Mouse (Mus musculus): ENCODE data around the gene P3h1. TPM values are rescaled to one million over a fixed set of nuclear protein-coding genes. Genes with fewer than 3 reads are reported as not detected.

The P3h1 gene
- polyA plus RNA-seq, 1 experiment = 39.1 TPM

DNA sequence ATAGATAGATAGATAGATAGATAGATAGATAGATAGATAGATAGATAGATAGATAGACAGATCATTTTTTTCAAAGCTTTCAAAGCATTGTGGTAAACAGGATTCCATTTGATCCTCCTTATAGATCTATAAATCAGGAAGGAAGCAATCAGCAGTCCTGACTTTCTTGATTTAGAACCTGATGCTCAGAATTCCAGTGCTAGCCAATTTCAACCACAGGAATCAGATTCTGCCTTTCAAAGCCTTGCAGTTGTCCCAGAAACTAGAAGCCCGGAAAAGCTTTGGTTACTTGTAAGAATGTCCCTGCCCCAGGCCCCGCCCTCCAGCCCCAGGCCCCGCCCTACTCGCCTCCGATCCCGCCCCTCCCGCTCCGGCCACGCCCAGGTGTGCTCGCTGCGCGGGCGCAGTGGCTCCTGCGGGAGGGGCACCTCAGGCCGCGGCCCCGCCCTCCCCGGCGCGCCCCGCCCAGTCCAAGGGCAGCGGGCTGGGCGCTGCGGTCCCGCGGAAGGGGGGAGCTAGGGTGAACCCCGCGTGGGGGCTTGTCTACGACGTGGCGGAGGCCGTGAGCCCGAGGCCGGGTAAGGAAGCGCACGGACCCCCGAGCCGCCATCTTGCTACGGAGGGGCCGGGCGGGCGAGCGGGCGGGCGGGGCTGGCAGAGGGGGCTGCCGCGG is 37.7 kb upstream of the P3h1 start, which contains the start of gene Svbp:
Gene Svbp (plus strand): TSS at position 398 of the 673 bp plus-strand sequence.
- Histone ChIP-seq H3K9me3 (no peaks in the 10 kb centered on the region), H3K4me3 (replicated peaks) (peak within 1 kb of the TSS; percentile 93), H3K36me3 (replicated peaks; ENCODE audit: low read length) (peaks cover 8% of the 10 kb centered on the region), H3K27me3 (replicated peaks) (peaks cover 17% of the 10 kb centered on the region), H3K4me1 (peaks cover 26% of the 10 kb centered on the region)
- no peak for TF ChIP-seq FLI1 (IDR thresholded peaks at IDR 0.05; ENCODE audit: low read length)
- TF ChIP-seq GATA1 (IDR thresholded peaks at IDR 0.05; ENCODE audit: borderline replicate concordance, low read length) = no peak

DNA sequence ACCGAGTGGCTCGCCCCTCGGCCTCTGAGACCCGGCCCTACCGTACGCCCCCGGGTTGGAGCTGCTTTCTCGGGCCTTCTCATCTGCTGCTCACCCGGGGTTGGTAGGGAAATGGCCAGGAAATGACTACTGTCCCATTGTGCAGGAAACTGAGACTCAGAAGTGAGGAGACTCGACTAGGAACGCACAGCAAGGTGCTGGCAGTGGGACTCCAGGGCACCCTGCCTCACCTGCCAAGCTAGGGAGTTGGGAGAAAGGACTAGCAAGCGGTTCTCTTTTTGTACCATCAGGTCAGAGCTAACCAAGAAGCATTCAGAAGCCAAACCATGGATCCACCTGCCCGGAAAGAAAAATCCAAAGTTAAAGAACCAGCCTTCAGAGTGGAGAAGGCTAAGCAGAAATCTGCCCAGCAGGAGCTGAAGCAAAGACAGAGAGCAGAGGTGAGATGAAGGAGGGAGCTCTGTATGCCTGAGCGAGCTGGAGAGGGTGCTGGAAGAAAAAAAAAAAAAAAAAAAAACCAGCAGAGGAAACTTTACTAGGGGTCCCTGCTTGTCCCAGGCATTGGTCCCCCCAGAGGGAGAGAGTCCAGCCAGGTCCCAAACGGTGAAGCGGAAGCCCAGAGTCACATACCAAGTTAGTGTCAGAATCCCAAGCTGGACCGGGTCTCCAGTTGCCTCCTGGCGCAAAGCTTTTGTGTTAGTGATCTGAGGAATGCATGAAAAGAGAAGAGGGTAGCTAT is 37.0 kb upstream of the P3h1 start:
- Histone ChIP-seq H3K9me3 (no peaks in the 10 kb centered on the region), H3K36me3 (replicated peaks; ENCODE audit: low read length) (peaks cover 10% of the 10 kb centered on the region), H3K27me3 (replicated peaks) (peaks cover 19% of the 10 kb centered on the region), H3K4me3 (replicated peaks) (peak overlapping the region; percentile 93), H3K4me1 (peaks cover 26% of the 10 kb centered on the region)
- TF ChIP-seq FLI1 (IDR thresholded peaks at IDR 0.05; ENCODE audit: low read length) = no peak
- TF ChIP-seq GATA1 (IDR thresholded peaks at IDR 0.05; ENCODE audit: borderline replicate concordance, low read length) = no peak

DNA sequence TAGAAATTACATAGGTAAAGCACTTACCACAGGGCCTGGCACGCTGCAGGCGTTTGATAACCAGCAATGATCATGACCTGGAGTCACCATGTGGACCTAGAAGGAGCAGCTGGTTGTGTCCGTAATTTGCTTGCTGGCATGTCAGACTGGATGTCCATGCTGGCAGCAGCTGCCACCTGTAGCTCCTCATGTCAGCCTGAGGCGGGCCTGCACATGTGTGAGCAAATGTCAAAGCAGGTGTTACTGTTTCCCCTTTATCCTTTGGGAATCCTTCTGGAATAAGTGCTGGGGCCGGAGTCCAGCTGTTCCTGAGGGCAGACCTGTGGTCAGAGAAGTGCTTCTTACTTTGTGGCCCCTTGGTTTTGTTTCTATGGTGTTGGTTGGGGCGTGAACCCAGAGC is 34.6 kb upstream of the P3h1 start:
- Histone ChIP-seq H3K4me1 (peaks cover 26% of the 10 kb centered on the region), H3K36me3 (replicated peaks; ENCODE audit: low read length) (peaks cover 22% of the 10 kb centered on the region), H3K27me3 (replicated peaks) (peaks cover 18% of the 10 kb centered on the region), H3K4me3 (replicated peaks) (no peak overlapping the region), H3K9me3 (no peaks in the 10 kb centered on the region)
- TF ChIP-seq FLI1 (IDR thresholded peaks at IDR 0.05; ENCODE audit: low read length) (no peak), GATA1 (IDR thresholded peaks at IDR 0.05; ENCODE audit: borderline replicate concordance, low read length) (no peak)

DNA sequence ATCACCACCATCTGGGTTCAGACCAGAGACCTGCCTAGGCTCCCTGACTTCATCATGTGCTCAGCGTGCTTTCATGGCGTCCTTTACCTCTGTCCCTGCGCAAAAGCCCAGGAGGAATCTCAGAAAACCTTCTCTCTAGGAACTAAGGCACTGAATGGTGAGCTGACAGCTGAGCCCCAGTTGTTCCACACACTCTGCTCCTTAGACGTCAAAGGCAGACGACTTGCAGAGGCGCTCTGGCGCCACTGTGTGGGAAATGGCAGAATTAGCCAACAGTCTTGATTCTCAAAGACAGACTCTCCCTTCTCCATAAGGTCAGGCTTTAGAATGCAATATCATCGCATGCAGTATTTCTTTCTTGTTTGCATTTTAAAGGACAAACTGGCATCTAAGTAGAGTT is 28.0 kb upstream of the P3h1 start:
- H3K36me3 ChIP-seq (replicated peaks; ENCODE audit: low read length) = peaks cover 14% of the 10 kb centered on the region
- peaks cover 42% of the 10 kb centered on the region for H3K27me3 ChIP-seq (replicated peaks)
- peaks cover 5% of the 10 kb centered on the region for H3K4me1 ChIP-seq
- no peak for TF ChIP-seq FLI1 (IDR thresholded peaks at IDR 0.05; ENCODE audit: low read length)
- TF ChIP-seq GATA1 (IDR thresholded peaks at IDR 0.05; ENCODE audit: borderline replicate concordance, low read length) = no peak
- no peak overlapping the region for H3K4me3 ChIP-seq (replicated peaks)
- no peaks in the 10 kb centered on the region for H3K9me3 ChIP-seq

DNA sequence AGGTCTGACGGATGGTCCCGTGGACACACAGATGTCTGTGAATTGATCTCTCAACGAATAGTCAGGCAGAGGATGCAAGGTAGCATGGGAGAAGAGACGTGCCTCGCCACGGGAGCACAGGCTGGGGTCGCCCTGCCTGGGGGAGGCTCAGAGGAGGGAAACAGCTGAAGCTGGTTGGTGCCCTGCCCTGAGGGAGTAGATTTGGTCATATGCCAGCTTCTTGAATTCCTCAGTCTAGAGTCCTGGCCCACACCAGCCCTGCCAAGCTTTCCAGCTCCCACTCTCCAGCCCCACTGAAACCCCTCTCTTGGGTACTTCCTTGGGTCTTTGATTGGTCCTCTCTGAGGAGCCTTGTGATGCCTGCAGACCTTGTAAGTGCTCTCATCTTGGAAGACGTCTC is 16.0 kb upstream of the P3h1 start:
- Histone ChIP-seq H3K4me1 (peaks cover 8% of the 10 kb centered on the region; the same call in 1 of the 2 replicates), H3K36me3 (replicated peaks; ENCODE audit: low read length) (no peaks in the 10 kb centered on the region), H3K9me3 (peaks cover 3% of the 10 kb centered on the region; the same call in 1 of the 2 replicates), H3K27me3 (replicated peaks) (peaks cover 54% of the 10 kb centered on the region), H3K4me3 (replicated peaks) (no peak overlapping the region)
- TF ChIP-seq GATA1 (IDR thresholded peaks at IDR 0.05; ENCODE audit: borderline replicate concordance, low read length) = no peak
- TF ChIP-seq FLI1 (IDR thresholded peaks at IDR 0.05; ENCODE audit: low read length) = no peak

DNA sequence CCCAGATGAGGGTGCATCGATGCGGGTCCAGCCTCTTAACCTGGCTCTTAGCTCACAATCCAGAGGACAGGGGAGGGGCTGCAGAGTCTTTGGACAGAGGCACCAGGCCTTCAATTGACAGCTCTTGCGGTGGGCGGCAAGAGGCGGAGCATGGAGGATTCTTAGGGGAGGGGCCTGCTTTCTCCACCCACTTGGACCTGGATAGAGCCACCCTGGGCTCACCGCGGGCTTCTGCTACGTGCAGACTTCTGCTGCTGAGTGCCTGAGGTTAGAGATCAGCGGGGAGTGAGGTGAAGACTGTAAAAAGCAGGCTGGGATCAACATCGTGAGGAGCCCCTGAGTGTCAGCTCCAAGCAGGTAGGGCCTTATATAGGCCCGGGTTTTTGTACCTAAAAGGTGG is 14.5 kb upstream of the P3h1 start, which contains the start of gene Tmem269:
Gene Tmem269 (minus strand): TSS at position 49 of the 400 bp plus-strand sequence.
- Histone ChIP-seq H3K4me1 (peaks cover 15% of the 10 kb centered on the region), H3K36me3 (replicated peaks; ENCODE audit: low read length) (peaks cover 7% of the 10 kb centered on the region), H3K9me3 (no peaks in the 10 kb centered on the region), H3K27me3 (replicated peaks) (peaks cover 42% of the 10 kb centered on the region), H3K4me3 (replicated peaks) (no peak within 1 kb of the TSS)
- TF ChIP-seq GATA1 (IDR thresholded peaks at IDR 0.05; ENCODE audit: borderline replicate concordance, low read length) = no peak
- no peak for TF ChIP-seq FLI1 (IDR thresholded peaks at IDR 0.05; ENCODE audit: low read length)

DNA sequence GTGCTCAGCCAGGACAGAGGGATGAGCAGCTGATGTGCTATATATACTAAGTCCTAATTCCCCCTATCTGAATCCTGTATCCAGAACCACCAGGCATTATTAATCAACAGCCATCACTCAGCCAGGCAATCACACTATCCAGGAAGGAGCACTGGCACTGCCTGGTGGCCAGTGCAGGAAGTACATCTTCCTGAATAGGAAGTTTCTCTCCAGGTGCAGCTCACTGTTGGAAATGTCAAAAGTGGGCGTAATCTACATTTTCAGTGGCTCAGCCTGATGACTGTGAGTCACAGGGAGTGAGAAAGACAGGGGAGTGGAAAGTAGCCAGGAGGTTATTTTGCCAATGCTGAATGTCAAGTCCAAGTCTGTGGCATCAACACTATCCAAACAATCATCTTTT is 9.0 kb upstream of the P3h1 start:
- H3K9me3 ChIP-seq = no peaks in the 10 kb centered on the region
- no peak overlapping the region for H3K4me3 ChIP-seq (replicated peaks)
- TF ChIP-seq GATA1 (IDR thresholded peaks at IDR 0.05; ENCODE audit: borderline replicate concordance, low read length) = no peak
- H3K4me1 ChIP-seq = peaks cover 11% of the 10 kb centered on the region
- H3K27me3 ChIP-seq (replicated peaks) = no peaks in the 10 kb centered on the region
- H3K36me3 ChIP-seq (replicated peaks; ENCODE audit: low read length) = peaks cover 58% of the 10 kb centered on the region

DNA sequence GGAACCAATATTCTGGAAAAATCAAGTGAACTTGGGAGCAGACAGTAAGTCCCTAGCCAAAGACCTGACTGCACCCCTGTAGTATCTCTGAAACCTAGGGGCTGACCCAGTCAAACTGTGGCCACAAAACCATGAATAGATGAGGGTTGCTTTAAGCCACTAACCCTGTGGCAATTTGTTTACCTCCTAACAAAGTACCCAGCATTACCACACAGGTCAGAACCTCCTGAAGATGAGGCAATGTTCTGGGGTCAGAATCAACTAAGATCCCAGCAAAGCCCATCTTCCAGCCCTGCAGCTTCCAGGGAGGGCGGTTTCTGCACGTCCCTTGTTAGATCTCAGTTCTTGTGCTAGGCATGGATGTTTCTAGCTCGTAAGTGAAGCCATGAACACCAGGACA is 8.2 kb upstream of the P3h1 start:
- Histone ChIP-seq H3K27me3 (replicated peaks) (no peaks in the 10 kb centered on the region), H3K4me3 (replicated peaks) (no peak overlapping the region), H3K4me1 (peaks cover 11% of the 10 kb centered on the region), H3K36me3 (replicated peaks; ENCODE audit: low read length) (peaks cover 62% of the 10 kb centered on the region), H3K9me3 (no peaks in the 10 kb centered on the region)
- TF ChIP-seq FLI1 (IDR thresholded peaks at IDR 0.05; ENCODE audit: low read length) = no peak
- TF ChIP-seq GATA1 (IDR thresholded peaks at IDR 0.05; ENCODE audit: borderline replicate concordance, low read length) = no peak

DNA sequence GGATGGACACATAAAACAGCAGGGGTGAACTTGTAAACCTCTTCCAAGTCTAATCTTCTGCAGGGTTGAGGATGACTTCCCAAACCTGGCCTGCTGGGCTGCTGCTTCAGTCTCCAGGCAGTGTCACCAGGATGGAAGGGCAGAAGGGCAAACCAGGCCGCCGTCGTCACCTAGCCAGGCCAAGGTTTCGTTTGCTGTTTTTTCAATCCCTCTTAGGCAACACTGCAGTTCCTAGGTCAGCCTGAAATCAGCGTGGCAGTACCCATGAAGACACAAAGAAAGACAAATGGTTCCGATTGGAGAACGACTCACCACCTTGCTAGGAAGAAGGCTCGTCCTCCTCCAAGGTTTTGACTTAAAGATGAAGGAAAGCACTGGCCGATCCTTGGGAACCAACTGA is 7.0 kb upstream of the P3h1 start:
- Histone ChIP-seq H3K4me1 (peaks cover 11% of the 10 kb centered on the region), H3K9me3 (no peaks in the 10 kb centered on the region), H3K36me3 (replicated peaks; ENCODE audit: low read length) (peaks cover 72% of the 10 kb centered on the region)

DNA sequence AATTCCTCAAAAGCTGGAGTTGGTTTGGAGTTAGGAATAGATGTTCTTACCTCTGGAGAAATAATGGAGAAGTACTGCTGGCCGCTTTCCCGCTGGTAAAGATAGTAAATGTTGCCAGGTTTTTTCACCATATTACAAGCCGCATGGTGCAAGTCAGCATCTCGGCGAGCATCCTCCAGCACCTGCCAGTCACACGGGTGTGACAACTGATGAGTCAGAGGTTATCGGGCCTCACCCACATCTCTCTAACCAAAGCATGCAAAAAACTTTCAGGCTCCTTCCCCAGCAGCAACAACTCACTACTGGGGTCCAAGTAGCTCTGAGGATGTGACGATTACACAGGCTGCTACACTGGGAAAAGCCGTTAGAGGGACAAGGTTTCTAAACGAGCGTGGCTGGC is 6.0 kb upstream of the P3h1 start:
- Histone ChIP-seq H3K9me3 (no peaks in the 10 kb centered on the region), H3K4me3 (replicated peaks) (no peak overlapping the region), H3K36me3 (replicated peaks; ENCODE audit: low read length) (peaks cover 72% of the 10 kb centered on the region), H3K27me3 (replicated peaks) (no peaks in the 10 kb centered on the region), H3K4me1 (peaks cover 15% of the 10 kb centered on the region)
- TF ChIP-seq GATA1 (IDR thresholded peaks at IDR 0.05; ENCODE audit: borderline replicate concordance, low read length) (no peak), FLI1 (IDR thresholded peaks at IDR 0.05; ENCODE audit: low read length) (no peak)

More for the DNA sequence above, 7.0 kb upstream of the P3h1 start:
- Histone ChIP-seq H3K4me3 (replicated peaks) (no peak overlapping the region), H3K27me3 (replicated peaks) (no peaks in the 10 kb centered on the region)
- no peak for TF ChIP-seq GATA1 (IDR thresholded peaks at IDR 0.05; ENCODE audit: borderline replicate concordance, low read length)
- no peak for TF ChIP-seq FLI1 (IDR thresholded peaks at IDR 0.05; ENCODE audit: low read length)

All from megakaryocyte, embryonic 14.5 days (primary cell).